Mouse (Mus musculus) forebrain, embryonic 16.5 days (tissue): ENCODE data around the gene Cdhr4. TPM values are rescaled to one million over a fixed set of nuclear protein-coding genes. Genes with fewer than 3 reads are reported as not detected.

Source experiments
- ATAC-seq: fragments of 200-750 bp; cut with Nextera tagmentation; 2 replicates; pipeline ENCODE4 v1.8.0; 2017; ENCODE audit warnings: mild to moderate bottlenecking, moderate library complexity
- H3K27ac ChIP-seq: fragments of 300-500 bp; sonication (generic); 2 replicates; pipeline ENCODE4 v1.5.1; 2014; ENCODE audit warnings: low read length, control low read depth
- H3K27me3 ChIP-seq: fragments of 300-500 bp; sonication (generic); replicated peaks from 2 replicates; pipeline ENCODE4 v1.6.1; 2014; ENCODE audit warnings: low read length; ENCODE audit not compliant: control insufficient read depth, insufficient read depth
- H3K36me3 ChIP-seq: fragments of 300-500 bp; sonication (generic); 2 replicates; pipeline ENCODE4 v1.6.1; 2014; ENCODE audit not compliant: control insufficient read depth, insufficient read depth
- H3K4me1 ChIP-seq: fragments of 300-500 bp; sonication (generic); replicated peaks from 2 replicates; pipeline ENCODE4 v1.6.1; 2014; ENCODE audit warnings: low read length; ENCODE audit not compliant: control insufficient read depth, insufficient read depth
- H3K4me2 ChIP-seq: fragments of 300-500 bp; sonication (generic); 2 replicates; pipeline ENCODE4 v1.6.1; 2014; ENCODE audit warnings: mild to moderate bottlenecking, low read length, control low read depth
- H3K4me3 ChIP-seq: fragments of 300-500 bp; sonication (generic); replicated peaks from 2 replicates; pipeline ENCODE4 v1.5.1; 2014; ENCODE audit warnings: mild to moderate bottlenecking, low read length, control low read depth
- H3K9ac ChIP-seq: fragments of 300-500 bp; sonication (generic); replicated peaks from 2 replicates; pipeline ENCODE4 v1.6.1; 2014; ENCODE audit warnings: low read depth, low read length, control low read depth
- H3K9me3 ChIP-seq: fragments of 300-500 bp; sonication (generic); 2 replicates; pipeline ENCODE4 v1.6.1; 2016; ENCODE audit warnings: low read length; ENCODE audit not compliant: control insufficient read depth
- WGBS: fragments of 180-500 bp; shearing (Covaris S2); extraction: QIAGEN DNeasy Blood & Tissue Kit; methylation state at CpG from one replicate; pipeline ENCODE4 v1.1.7; 2014; 5-methylcytosine and 5-hydroxymethylcytosine counted together
- polyA plus RNA-seq: library from polyadenylated mRNA; unstranded; fragments of >200 nt; fragmentation: Nextera tagmentation; extraction: Ambion mirVana; gene quantifications from 2 replicates; pipeline ENCODE4 v1.2.1, GENCODE M21; 2015

Cdhr4 gene
- polyA plus RNA-seq, 1 experiment from 2014 or later = 1.2 TPM

GRCm38 (mm10) chr9:107971690-107972541 is 20.4 kb upstream of the Cdhr4 start:
- 82% methylated on average over 8 of the region's 8 CpGs for WGBS
- H3K4me3 ChIP-seq = no peak overlapping the region
- no peaks in the 10 kb centered on the region for H3K4me1 ChIP-seq
- H3K4me2 ChIP-seq = no peak overlapping the region
- no peaks in the 10 kb centered on the region for H3K27me3 ChIP-seq
- H3K27ac ChIP-seq = no peak overlapping the region
- no peaks in the 10 kb centered on the region; the same call in 1 of the 2 replicates for H3K36me3 ChIP-seq
- no peak overlapping the region for H3K9ac ChIP-seq
- ATAC-seq = no peak
- no peaks in the 10 kb centered on the region for H3K9me3 ChIP-seq

- no peak for ATAC-seq
- Histone ChIP-seq H3K9me3 (no peaks in the 10 kb centered on the region), H3K27me3 (no peaks in the 10 kb centered on the region), H3K4me3 (no peak overlapping the region), H3K27ac (no peak overlapping the region), H3K4me2 (no peak overlapping the region), H3K9ac (no peak overlapping the region), H3K4me1 (no peaks in the 10 kb centered on the region), H3K36me3 (no peaks in the 10 kb centered on the region; the same call in 1 of the 2 replicates)
- WGBS = 88% methylated on average over 10 of the region's 10 CpGs
Observed at GRCm38 (mm10) chr9:107974491-107975171, 17.7 kb upstream of the Cdhr4 start.

GRCm38 (mm10) chr9:107975399-107976386 is 16.6 kb upstream of the Cdhr4 start, which contains the start of gene Uba7:
Uba7 (plus strand) TSS chr9:107975505.
- Histone ChIP-seq H3K36me3 (no peaks in the 10 kb centered on the region; the same call in 1 of the 2 replicates), H3K4me3 (no peak within 1 kb of the TSS), H3K27me3 (no peaks in the 10 kb centered on the region), H3K9ac (no peak within 1 kb of the TSS), H3K4me1 (no peaks in the 10 kb centered on the region), H3K4me2 (no peak within 1 kb of the TSS), H3K9me3 (no peaks in the 10 kb centered on the region), H3K27ac (no peak within 1 kb of the TSS)
- ATAC-seq = no peak
- 75% methylated on average over 12 of the region's 12 CpGs for WGBS

- no peak for ATAC-seq
- WGBS = 85% methylated on average over 12 of the region's 12 CpGs
- Histone ChIP-seq H3K9me3 (no peaks in the 10 kb centered on the region), H3K9ac (no peak overlapping the region), H3K36me3 (no peaks in the 10 kb centered on the region), H3K27me3 (no peaks in the 10 kb centered on the region), H3K4me2 (no peak overlapping the region), H3K4me3 (no peak overlapping the region), H3K27ac (no peak overlapping the region), H3K4me1 (peaks cover 2% of the 10 kb centered on the region; the same call in 1 of the 2 replicates)
Observed at GRCm38 (mm10) chr9:107978815-107979214, 13.5 kb upstream of the Cdhr4 start.

GRCm38 (mm10) chr9:107981684-107982605 is 10.4 kb upstream of the Cdhr4 start:
- 67% methylated on average over 6 of the region's 7 CpGs for WGBS
- Histone ChIP-seq H3K4me1 (peaks cover 14% of the 10 kb centered on the region), H3K27ac (peak overlapping the region; percentile 46), H3K4me3 (no peak overlapping the region), H3K9me3 (no peaks in the 10 kb centered on the region), H3K36me3 (no peaks in the 10 kb centered on the region), H3K27me3 (0 out of 2 replicates have a peak, but pooled peaks cover 3% of the 10 kb centered on the region), H3K4me2 (no peak overlapping the region), H3K9ac (peak overlapping the region; percentile 10; the same call in 1 of the 2 replicates)
- no peak for ATAC-seq

- ATAC-seq = 0 out of 2 replicates have a peak, but pooled peaks have one; percentile 31
- no peak within 1 kb of the TSS for H3K9ac ChIP-seq
- WGBS = 47% methylated on average over 14 of the region's 14 CpGs
Observed at GRCm38 (mm10) chr9:107982681-107983346, 9.5 kb upstream of the Cdhr4 start, which contains the start of gene Gm20661. Gm20661 (plus strand) TSS chr9:107983058.

GRCm38 (mm10) chr9:107983421-107983890 is 8.8 kb upstream of the Cdhr4 start:
- 49% methylated on average over 4 of the region's 4 CpGs for WGBS
- H3K4me2 ChIP-seq = no peak overlapping the region
- H3K27ac ChIP-seq = peak overlapping the region; percentile 20
- no peak overlapping the region for H3K4me3 ChIP-seq
- H3K9me3 ChIP-seq = no peaks in the 10 kb centered on the region
- peaks cover 14% of the 10 kb centered on the region for H3K4me1 ChIP-seq
- no peak for ATAC-seq
- H3K36me3 ChIP-seq = no peaks in the 10 kb centered on the region
- 0 out of 2 replicates have a peak, but pooled peaks cover 3% of the 10 kb centered on the region for H3K27me3 ChIP-seq
- no peak overlapping the region for H3K9ac ChIP-seq

More at GRCm38 (mm10) chr9:107982681-107983346, 9.5 kb upstream of the Cdhr4 start, which contains the start of gene Gm20661:
- Histone ChIP-seq H3K27ac (peak within 1 kb of the TSS; percentile 46), H3K4me2 (no peak within 1 kb of the TSS), H3K27me3 (0 out of 2 replicates have a peak, but pooled peaks cover 3% of the 10 kb centered on the region), H3K4me1 (peaks cover 14% of the 10 kb centered on the region), H3K9me3 (no peaks in the 10 kb centered on the region), H3K36me3 (no peaks in the 10 kb centered on the region), H3K4me3 (no peak within 1 kb of the TSS)
